Mouse (Mus musculus) thymus, adult 2 months (tissue): ENCODE results near the gene Mansc1. TPM values are rescaled to one million over a fixed set of nuclear protein-coding genes. Genes with fewer than 3 reads are reported as not detected.

Experiments
- DNase-seq: peaks from one replicate; pipeline ENCODE4 v3.0.0; 2021
- H3K27ac ChIP-seq: fragments of 200-500 bp; 2 replicates; pipeline ENCODE4 v1.5.1; 2012; ENCODE audit warnings: low read length, control low read depth; ENCODE audit not compliant: control insufficient read depth, insufficient read depth
- H3K27me3 ChIP-seq: fragments of 200-500 bp; 2 replicates; pipeline ENCODE4 v1.6.1; 2012; ENCODE audit warnings: mild to moderate bottlenecking, low read length, moderate library complexity, mixed read lengths; ENCODE audit not compliant: control insufficient read depth, insufficient read depth
- H3K36me3 ChIP-seq: fragments of 200-500 bp; 2 replicates; pipeline ENCODE4 v1.6.1; 2012; ENCODE audit warnings: mild to moderate bottlenecking, low read length, moderate library complexity; ENCODE audit not compliant: control insufficient read depth, insufficient read depth
- H3K4me1 ChIP-seq: fragments of 200-500 bp; replicated peaks from 2 replicates; pipeline ENCODE4 v1.6.1; 2012; ENCODE audit warnings: low read length; ENCODE audit not compliant: control insufficient read depth, insufficient read depth
- H3K4me3 ChIP-seq: fragments of 200-500 bp; 2 replicates; pipeline ENCODE4 v1.5.1; 2012; ENCODE audit warnings: mild to moderate bottlenecking, low read length, control low read depth, moderate library complexity; ENCODE audit not compliant: control insufficient read depth, insufficient read depth
- CTCF ChIP-seq: fragments of 200-500 bp; IDR thresholded peaks from 2 replicates; pipeline ENCODE4 v1.5.1; 2012; ENCODE audit warnings: mild to moderate bottlenecking, control low read depth, low read length, moderate library complexity, borderline replicate concordance; ENCODE audit not compliant: control insufficient read depth, poor library complexity, insufficient read depth; ENCODE audit errors: extremely low read depth
- POLR2A ChIP-seq: fragments of 200-500 bp; IDR thresholded peaks from 2 replicates; pipeline ENCODE4 v1.6.1; 2012; ENCODE audit warnings: mild to moderate bottlenecking, low read length, control low read depth, moderate library complexity; ENCODE audit not compliant: control insufficient read depth, poor library complexity, insufficient read depth; ENCODE audit errors: extremely low read depth
- WGBS: fragments of 180-500 bp; shearing (Covaris S2); methylation state at CpG from one replicate; pipeline ENCODE4 v1.1.7; 2018; 5-methylcytosine and 5-hydroxymethylcytosine counted together
- polyA plus RNA-seq: library from polyadenylated mRNA; depleted of rRNA; stranded (reverse); fragments of >200 nt; gene quantifications from 2 replicates; pipeline ENCODE4 v1.2.3, GENCODE M21; 2012

Mansc1 gene
- polyA plus RNA-seq, 1 experiment: 3.4 TPM

- no peaks in the 10 kb centered on the region for H3K4me1 ChIP-seq
- peak; percentile 76 for DNase-seq
- H3K36me3 ChIP-seq: no peaks in the 10 kb centered on the region
- 26% methylated on average over 16 of the region's 16 CpGs for WGBS
- H3K4me3 ChIP-seq: no peak overlapping the region
- H3K27ac ChIP-seq: no peak overlapping the region
- TF ChIP-seq CTCF (peak; percentile 81; the same call in 1 of the 2 replicates), POLR2A (no peak)
- H3K27me3 ChIP-seq: no peaks in the 10 kb centered on the region
Measured at GRCm38 (mm10) chr6:134614723-134615648, 17.3 kb downstream of the Mansc1 start.

- Histone ChIP-seq H3K27ac (no peak overlapping the region), H3K4me3 (no peak overlapping the region), H3K27me3 (no peaks in the 10 kb centered on the region), H3K4me1 (no peaks in the 10 kb centered on the region), H3K36me3 (no peaks in the 10 kb centered on the region)
- WGBS: 84% methylated on average over 4 of the region's 4 CpGs
- TF ChIP-seq POLR2A (no peak), CTCF (no peak)
- no peak for DNase-seq
Measured at GRCm38 (mm10) chr6:134614322-134614721, 18.0 kb downstream of the Mansc1 start.

- WGBS: 88% methylated on average over 13 of the region's 13 CpGs
- Histone ChIP-seq H3K27ac (no peak overlapping the region), H3K36me3 (no peaks in the 10 kb centered on the region), H3K4me1 (no peaks in the 10 kb centered on the region), H3K4me3 (no peak overlapping the region), H3K27me3 (no peaks in the 10 kb centered on the region)
- TF ChIP-seq POLR2A (no peak), CTCF (no peak)
- no peak for DNase-seq
Measured at GRCm38 (mm10) chr6:134611896-134612295, 20.4 kb downstream of the Mansc1 start.

GRCm38 (mm10) chr6:134610380-134610779 is 21.9 kb downstream of the Mansc1 start:
- no peak overlapping the region for H3K27ac ChIP-seq
- DNase-seq: no peak
- no peaks in the 10 kb centered on the region for H3K4me1 ChIP-seq
- H3K4me3 ChIP-seq: no peak overlapping the region
- no peaks in the 10 kb centered on the region for H3K36me3 ChIP-seq
- no peaks in the 10 kb centered on the region for H3K27me3 ChIP-seq
- TF ChIP-seq POLR2A (no peak), CTCF (no peak)
- WGBS: 74% methylated on average over 9 of the region's 9 CpGs

- peak; percentile 8 for DNase-seq
- TF ChIP-seq CTCF: no peak
- WGBS: 76% methylated on average over 9 of the region's 9 CpGs
- Histone ChIP-seq H3K4me1 (no peaks in the 10 kb centered on the region), H3K36me3 (no peaks in the 10 kb centered on the region), H3K27me3 (no peaks in the 10 kb centered on the region), H3K27ac (no peak overlapping the region), H3K4me3 (no peak overlapping the region)
Measured at GRCm38 (mm10) chr6:134606949-134607746, 25.1 kb downstream of the Mansc1 start.

GRCm38 (mm10) chr6:134606540-134606939 is 25.7 kb downstream of the Mansc1 start:
- DNase-seq: no peak
- 78% methylated on average over 6 of the region's 6 CpGs for WGBS
- Histone ChIP-seq H3K27me3 (no peaks in the 10 kb centered on the region), H3K4me1 (no peaks in the 10 kb centered on the region), H3K4me3 (no peak overlapping the region), H3K36me3 (no peaks in the 10 kb centered on the region), H3K27ac (no peak overlapping the region)
- TF ChIP-seq CTCF: no peak
- TF ChIP-seq POLR2A: no peak
